Comparison of ENCODE assay signal across 8 mouse cellular contexts in genomic region chr1:50927679-50928187, GRCm38 (mm10). TPM values are rescaled to one million over a fixed set of nuclear protein-coding genes. Genes with fewer than 3 reads are reported as not detected.
DNase-seq lines count a peak whose midpoint lies in the region; ATAC-seq lines count a peak whose summit lies in the region.

No protein-coding gene starts in this region.

- peak overlapping the region; percentile 61 for H3K27ac ChIP-seq in neural tube, embryonic 11.5 days (ENCODE audit: low read depth, low read length)
- H3K27ac ChIP-seq in midbrain, embryonic 10.5 days (replicated peaks) = peak overlapping the region; percentile 79

- no peaks in the 10 kb centered on the region for H3K4me1 ChIP-seq in neural tube, embryonic 11.5 days (ENCODE audit: control insufficient read depth, insufficient read depth, low read length)
- peaks cover 31% of the 10 kb centered on the region for H3K4me1 ChIP-seq in midbrain, embryonic 10.5 days

- no peaks in the 10 kb centered on the region for H3K36me3 ChIP-seq in neural tube, embryonic 11.5 days (ENCODE audit: control insufficient read depth, insufficient read depth, low read length)
- H3K36me3 ChIP-seq in midbrain, embryonic 10.5 days = no peaks in the 10 kb centered on the region

- peak overlapping the region; percentile 95 for H3K4me2 ChIP-seq in neural tube, embryonic 11.5 days (ENCODE audit: low read depth)

- peak overlapping the region; percentile 72 for H3K4me3 ChIP-seq in neural tube, embryonic 11.5 days (ENCODE audit: low read depth, low read length)
- peak overlapping the region; percentile 61 for H3K4me3 ChIP-seq in midbrain, embryonic 10.5 days

- ATAC-seq in CD4-positive, CD25-positive, alpha-beta regulatory T cell, adult 4 months = no peak
- peak; percentile 39 for ATAC-seq in neural tube, embryonic 11.5 days (ENCODE audit: insufficient read depth, low FRiP score, low TSS enrichment)

- under 1% methylated on average over 34 of the region's 35 CpGs for WGBS in neural tube, embryonic 11.5 days
- under 1% methylated on average over 35 of the region's 35 CpGs for WGBS in midbrain, embryonic 10.5 days

- peaks cover 8% of the 10 kb centered on the region for H3K27me3 ChIP-seq in neural tube, embryonic 11.5 days (ENCODE audit: control insufficient read depth, insufficient read depth, low read length)
- peaks cover 72% of the 10 kb centered on the region for H3K27me3 ChIP-seq in midbrain, embryonic 10.5 days (ENCODE audit: low read depth, poor library complexity, severe bottlenecking)

- no peaks in the 10 kb centered on the region for H3K9me3 ChIP-seq in neural tube, embryonic 11.5 days (ENCODE audit: control insufficient read depth, low read length)
- no peaks in the 10 kb centered on the region for H3K9me3 ChIP-seq in midbrain, embryonic 10.5 days (replicated peaks)

- peak; percentile 6 for DNase-seq in CD4-positive, CD25-positive, alpha-beta regulatory T cell, adult 2 months (ENCODE audit: low read depth, low spot score)
- no peak for DNase-seq in neural tube, embryonic 11.5 days (ENCODE audit: low spot score)
- no peak for DNase-seq in neural tube, embryonic 10.5 days (ENCODE audit: extremely low spot score, low spot score)
- DNase-seq in gastrocnemius, postnatal 10 days = peak; percentile 30
- peak; percentile 21 for DNase-seq in kidney, postnatal 10 days
- no peak for DNase-seq in midbrain, embryonic 10.5 days (ENCODE audit: low spot score)
- DNase-seq in yolk sac, embryonic 10.5 days (ENCODE audit: low spot score) = peak; percentile 10

- peak overlapping the region; percentile 58 for H3K9ac ChIP-seq in neural tube, embryonic 11.5 days (ENCODE audit: low read length)

RNA-seq across cellular contexts. Expression of gene Tmeff2, which starts 27.3 kb away (rescaled TPM):
- not detected for polyA plus RNA-seq in CD4-positive, CD25-positive, alpha-beta regulatory T cell, adult 4 months (2017; shearing (Covaris generic))
- 27.9 and 32.9 TPM in 2 replicates for polyA plus RNA-seq in neural tube, embryonic 11.5 days (2014; fragmentation: Nextera tagmentation; extraction: Ambion mirVana)
- total RNA-seq in gastrocnemius, postnatal 10 days (2021) = 1 to 10 TPM; 6.6 to 9.3 TPM
- polyA plus RNA-seq in midbrain, embryonic 10.5 days (2016; fragmentation: Nextera tagmentation; extraction: Ambion mirVana) = 4.1 and 5.3 TPM in 2 replicates

Comparison
In these comparisons a context has a peak if more than half of its experiments do, and no peak if none do; other contexts are left out.
1. DNase-seq: peak in CD4-positive, CD25-positive, alpha-beta regulatory T cell, adult 2 months (single experiment), gastrocnemius, postnatal 10 days (single experiment), kidney, postnatal 10 days (single experiment) and yolk sac, embryonic 10.5 days (single experiment); none in neural tube, embryonic 11.5 days (single experiment), neural tube, embryonic 10.5 days (single experiment) and midbrain, embryonic 10.5 days (single experiment).